In genomic region chr4:149527621-149528354, GRCm38 (mm10) we compare ENCODE assay signal across 14 mouse cellular contexts. TPM values are rescaled to one million over a fixed set of nuclear protein-coding genes. Genes with fewer than 3 reads are reported as not detected.
DNase-seq lines count a peak whose midpoint lies in the region; ATAC-seq lines count a peak whose summit lies in the region.
"Had no signal": no experiment of that assay in that cellular context is flagged by ENCODE, and none has a peak within 500 bp of the region (broad histone marks: within the 10 kb centered on the region; RNA-seq: fewer than 3 reads in every experiment).

No protein-coding gene starts in this region.

- 56% methylated on average over 15 of the region's 15 CpGs for WGBS in kidney, embryonic 16.5 days
- 73% methylated on average over 15 of the region's 15 CpGs for WGBS in embryonic facial prominence, embryonic 13.5 days

- no peaks in the 10 kb centered on the region for H3K27me3 ChIP-seq in kidney, embryonic 16.5 days (ENCODE audit: insufficient read depth, low read length)
- no peaks in the 10 kb centered on the region for H3K27me3 ChIP-seq in embryonic facial prominence, embryonic 13.5 days

- no peak overlapping the region for H3K4me2 ChIP-seq in kidney, embryonic 16.5 days (replicated peaks; ENCODE audit: low read depth, low read length)
- H3K4me2 ChIP-seq in embryonic facial prominence, embryonic 13.5 days = no peak overlapping the region

- no peak overlapping the region for H3K4me3 ChIP-seq in kidney, embryonic 16.5 days (ENCODE audit: low read length)
- H3K4me3 ChIP-seq in embryonic facial prominence, embryonic 13.5 days = no peak overlapping the region

- no peak for ATAC-seq in kidney, embryonic 16.5 days (ENCODE audit: low FRiP score, low TSS enrichment)
- no peak for ATAC-seq in embryonic facial prominence, embryonic 13.5 days (ENCODE audit: insufficient number of reproducible peaks, insufficient read depth, low FRiP score, low TSS enrichment, low read depth)
- ATAC-seq: liver, postnatal 0 days had no signal

- intact Hi-C loops in left cerebral cortex, postnatal 10 days (cut with DNase I) = no loop called here

- H3K9me3 ChIP-seq in kidney, embryonic 16.5 days (ENCODE audit: low read length) = no peaks in the 10 kb centered on the region
- no peaks in the 10 kb centered on the region for H3K9me3 ChIP-seq in embryonic facial prominence, embryonic 13.5 days

- H3K9ac ChIP-seq in kidney, embryonic 16.5 days (replicated peaks; ENCODE audit: low read length) = peak overlapping the region; percentile 2
- 0 out of 2 replicates have a peak overlapping the region, but pooled peaks have one; percentile 21 for H3K9ac ChIP-seq in embryonic facial prominence, embryonic 13.5 days
- H3K9ac ChIP-seq: liver, postnatal 0 days had no signal

- no peak for DNase-seq in kidney, adult 18-20 months
- DNase-seq in Muller cell, postnatal 12 days (ENCODE audit: inconsistent ontology term) = peak; percentile 51
- DNase-seq in heart, postnatal 4 days = peak; percentile 28
- no peak for DNase-seq in urinary bladder, postnatal 10 days (ENCODE audit: low spot score)
- no peak for DNase-seq in left cerebral cortex, postnatal 10 days (ENCODE audit: extremely low spot score in 1 of 2, low spot score in 2 of 2)
- no peak for DNase-seq in layer of hippocampus, adult 9-11 months
- DNase-seq: gastrocnemius, postnatal 10 days; kidney, postnatal 25 days; liver, postnatal 0 days had no signal

- no peaks in the 10 kb centered on the region for H3K36me3 ChIP-seq in kidney, embryonic 16.5 days (ENCODE audit: insufficient read depth, low read length)
- 0 out of 2 replicates have a peak, but pooled peaks cover 4% of the 10 kb centered on the region for H3K36me3 ChIP-seq in embryonic facial prominence, embryonic 13.5 days

- 0 out of 2 replicates have a peak overlapping the region, but pooled peaks have one; percentile 23 for H3K27ac ChIP-seq in kidney, embryonic 16.5 days (ENCODE audit: low read length)
- H3K27ac ChIP-seq in embryonic facial prominence, embryonic 13.5 days = no peak overlapping the region

- peaks cover 44% of the 10 kb centered on the region for H3K4me1 ChIP-seq in kidney, embryonic 16.5 days (ENCODE audit: insufficient read depth, low read length)
- peaks cover 25% of the 10 kb centered on the region for H3K4me1 ChIP-seq in embryonic facial prominence, embryonic 13.5 days

RNA-seq across cellular contexts. Expression of gene Ctnnbip1, which starts 9.8 kb away (rescaled TPM):
- 54.1 and 57.4 TPM in 2 replicates for polyA plus RNA-seq in kidney, embryonic 16.5 days (2015; fragmentation: Nextera tagmentation; extraction: Ambion mirVana)
- 65.4 and 65.6 TPM in 2 replicates for polyA plus RNA-seq in embryonic facial prominence, embryonic 13.5 days (2015; fragmentation: Nextera tagmentation; extraction: Ambion mirVana)
- total RNA-seq in heart, postnatal 4 days (2021) = 10 to 100 TPM; 60.5 to 66.4 TPM
- total RNA-seq in left cerebral cortex, postnatal 10 days (2021) = 10 to 100 TPM; 65.3 to 73.2 TPM

RNA-seq across cellular contexts. Expression of gene Lzic, which starts 42.8 kb away (rescaled TPM):
- 45.9 and 47.6 TPM in 2 replicates for polyA plus RNA-seq in kidney, embryonic 16.5 days (2015; fragmentation: Nextera tagmentation; extraction: Ambion mirVana)
- 56.5 TPM in 2 replicates for polyA plus RNA-seq in embryonic facial prominence, embryonic 13.5 days (2015; fragmentation: Nextera tagmentation; extraction: Ambion mirVana)
- total RNA-seq in heart, postnatal 4 days (2021) = 10 to 100 TPM; 43.4 to 46.8 TPM
- 10 to 100 TPM; 36.1 to 37.6 TPM for total RNA-seq in left cerebral cortex, postnatal 10 days (2021)

RNA-seq across cellular contexts. Expression of gene Nmnat1, which starts 42.8 kb away (rescaled TPM):
- polyA plus RNA-seq in kidney, embryonic 16.5 days (2015; fragmentation: Nextera tagmentation; extraction: Ambion mirVana) = 13.9 and 14.2 TPM in 2 replicates
- 9.2 and 10.2 TPM in 2 replicates for polyA plus RNA-seq in embryonic facial prominence, embryonic 13.5 days (2015; fragmentation: Nextera tagmentation; extraction: Ambion mirVana)
- total RNA-seq in heart, postnatal 4 days (2021) = 10 to 100 TPM; 12.7 to 14.8 TPM
- total RNA-seq in left cerebral cortex, postnatal 10 days (2021) = 1 to 10 TPM; 6.1 to 7.7 TPM

RNA-seq across cellular contexts. Expression of gene Tmem274, which starts 50.6 kb away (rescaled TPM):
- polyA plus RNA-seq in kidney, embryonic 16.5 days (2015; fragmentation: Nextera tagmentation; extraction: Ambion mirVana) = 0.41 and 0.82 TPM in 2 replicates
- 0.37 TPM in 1 of 2 replicates, not detected in the other for polyA plus RNA-seq in embryonic facial prominence, embryonic 13.5 days (2015; fragmentation: Nextera tagmentation; extraction: Ambion mirVana)
- not detected for total RNA-seq in heart, postnatal 4 days (2021)
- total RNA-seq in left cerebral cortex, postnatal 10 days (2021) = not detected
- total RNA-seq: ES-E14; gastrocnemius, postnatal 10 days; left cerebral cortex, postnatal 25 days; midbrain, postnatal 0 days had no signal
- polyA plus RNA-seq: liver, postnatal 0 days; midbrain, postnatal 0 days had no signal

RNA-seq across cellular contexts. Expression of gene Clstn1, which starts 58.5 kb away (rescaled TPM):
- polyA plus RNA-seq in kidney, embryonic 16.5 days (2015; fragmentation: Nextera tagmentation; extraction: Ambion mirVana) = 13.3 and 14.1 TPM in 2 replicates
- polyA plus RNA-seq in embryonic facial prominence, embryonic 13.5 days (2015; fragmentation: Nextera tagmentation; extraction: Ambion mirVana) = 21.5 and 51.2 TPM in 2 replicates
- total RNA-seq in heart, postnatal 4 days (2021) = 10 to 100 TPM; 66.8 to 73.7 TPM
- 100 to 1,000 TPM; 909 to 940 TPM for total RNA-seq in left cerebral cortex, postnatal 10 days (2021)

Comparison
In these comparisons a context has a peak if more than half of its experiments do, and no peak if none do; other contexts are left out.
1. DNase-seq: peak in Muller cell, postnatal 12 days (single experiment) and heart, postnatal 4 days (single experiment); none in kidney, adult 18-20 months (single experiment), urinary bladder, postnatal 10 days (single experiment), left cerebral cortex, postnatal 10 days (0 of 2) and layer of hippocampus, adult 9-11 months (single experiment).